Mouse (Mus musculus) embryo, embryonic 10.5 days (tissue): ENCODE measurements at regions not wholly inside any gene's neighbourhood (a gene's known extent, or its start where the extent isn't known, plus 50 kb on each side); places are given as distances from the start of the nearest gene placed in this dataset.

Experiments used
- DNase-seq: peaks from one replicate; pipeline ENCODE4 v3.0.0-alpha.2; 2015; ENCODE audit warnings: low spot score

GRCm38 (mm10) chr8:15840632-15841252, 794.9 kb upstream of the BB014433 start:
- DNase-seq, result peak; percentile 19

GRCm38 (mm10) chr8:15832752-15833151, 786.9 kb upstream of the BB014433 start:
- no peak for DNase-seq

DNA sequence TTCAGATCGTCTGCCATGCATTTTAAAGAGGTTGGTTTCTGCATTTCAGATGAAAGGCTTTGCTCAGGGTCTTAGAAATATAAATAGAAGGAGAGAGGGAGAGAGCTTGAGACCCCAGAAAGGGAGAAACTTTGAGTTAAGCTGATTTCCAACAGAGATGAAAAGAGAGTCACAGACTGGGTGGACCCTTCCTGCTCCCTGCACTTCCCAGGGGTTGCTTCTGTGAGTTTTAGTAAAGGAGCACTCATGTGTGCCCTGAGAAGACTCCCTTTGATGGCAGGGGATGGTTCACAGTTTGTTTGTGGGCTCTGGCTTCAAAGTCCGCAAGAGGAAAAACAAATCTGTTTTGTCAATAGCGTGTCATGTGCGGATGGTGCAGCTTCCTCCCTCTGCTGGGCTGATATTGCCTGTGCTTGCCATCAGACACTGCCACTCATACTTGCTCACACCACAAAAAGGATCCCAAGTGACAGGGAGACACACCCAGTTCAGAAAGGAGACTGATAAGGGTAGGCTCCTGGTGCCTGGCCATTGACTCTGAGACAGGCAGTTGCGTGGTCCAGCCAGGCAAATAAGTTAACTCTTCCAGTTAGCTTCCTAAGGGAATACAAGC, 775.8 kb upstream of the BB014433 start:
- no peak for DNase-seq

- no peak for DNase-seq
Measured at GRCm38 (mm10) chr8:15788421-15788820, 742.5 kb upstream of the BB014433 start.
